Mouse (Mus musculus): ENCODE measurements around the gene Olfr1126. TPM values are rescaled to one million over a fixed set of nuclear protein-coding genes. Genes with fewer than 3 reads are reported as not detected.
"Not testable (repeated sequence)": the region's sequence is repeated elsewhere in the genome, so short reads cannot be mapped to it uniquely, and the experiment has no call there.

The Olfr1126 gene
- polyA plus RNA-seq, 1 experiment, result not detected

DNA sequence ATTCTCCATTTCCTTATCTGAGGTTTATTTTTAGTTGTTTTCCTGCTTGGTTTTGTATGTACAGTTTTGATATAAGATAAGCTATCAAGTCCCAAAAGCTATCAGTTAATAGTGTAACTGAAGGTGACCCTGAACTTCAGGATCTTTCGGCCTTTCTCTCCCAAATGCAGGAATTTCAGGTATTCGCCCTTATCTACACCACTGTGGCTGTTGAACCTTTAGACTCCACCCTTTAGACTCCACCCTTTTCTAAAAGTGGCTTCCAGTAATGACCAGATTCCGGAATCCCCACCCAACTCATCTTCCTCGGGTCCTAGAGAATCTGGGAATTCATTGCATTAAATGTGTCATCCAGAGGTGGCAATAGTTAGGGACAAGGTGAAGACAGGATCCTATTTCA, 27.4 kb downstream of the Olfr1126 start:
- Histone ChIP-seq H3K9ac (ENCODE audit: low read depth, poor library complexity, severe bottlenecking) (0 out of 2 replicates have a peak overlapping the region, but pooled peaks have one; percentile 37), H3K36me3 (ENCODE audit: control insufficient read depth, insufficient read depth, low read length, poor library complexity, severe bottlenecking) (0 out of 2 replicates have a peak, but pooled peaks cover 3% of the 10 kb centered on the region), H3K27ac (ENCODE audit: insufficient read depth, low read length) (peak overlapping the region; percentile 99), H3K27me3 (ENCODE audit: control insufficient read depth, insufficient read depth, low read length, poor library complexity, severe bottlenecking) (no peaks in the 10 kb centered on the region), H3K9me3 (replicated peaks; ENCODE audit: control insufficient read depth, insufficient read depth, low read length, poor library complexity, severe bottlenecking) (peaks cover 5% of the 10 kb centered on the region; the same call in 1 of the 2 replicates), H3K4me1 (ENCODE audit: control insufficient read depth, insufficient read depth, low read length) (peaks cover 2% of the 10 kb centered on the region), H3K4me3 (ENCODE audit: low read depth, low read length) (no peak overlapping the region)
- TF ChIP-seq EP300 (IDR thresholded peaks at IDR 0.05; ENCODE audit: insufficient read depth, low read depth, low read length) (0 out of 2 replicates have a peak, but pooled peaks have one; percentile 49), POLR2A (IDR thresholded peaks at IDR 0.05; ENCODE audit: insufficient read depth, low read length) (no peak)

DNA sequence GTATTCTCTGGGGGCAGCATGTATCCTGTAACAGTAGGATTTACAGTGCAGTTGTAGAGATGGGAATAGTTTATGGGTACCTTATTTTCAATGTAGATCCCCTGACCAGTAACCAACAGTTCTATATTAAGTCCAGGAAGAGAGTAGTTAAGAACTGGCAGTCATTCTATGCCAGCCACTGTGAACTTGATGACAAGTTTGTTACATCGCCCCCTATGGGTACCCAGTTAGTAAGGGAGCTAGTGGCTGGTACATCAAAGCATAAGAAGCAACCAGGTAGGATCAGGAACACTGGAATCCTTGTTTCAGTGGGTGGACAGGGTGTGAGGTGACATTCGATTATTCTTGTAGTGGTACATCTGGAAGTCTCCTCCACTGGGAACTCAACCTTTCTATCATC, 28.5 kb downstream of the Olfr1126 start:
- no peak overlapping the region for H3K4me3 ChIP-seq (ENCODE audit: low read depth, low read length)
- TF ChIP-seq EP300 (IDR thresholded peaks at IDR 0.05; ENCODE audit: insufficient read depth, low read depth, low read length) (no peak), CTCF (IDR thresholded peaks at IDR 0.05; ENCODE audit: low read depth, low read length) (no peak), POLR2A (IDR thresholded peaks at IDR 0.05; ENCODE audit: insufficient read depth, low read length) (no peak)
- peaks cover 5% of the 10 kb centered on the region; the same call in 1 of the 2 replicates for H3K9me3 ChIP-seq (replicated peaks; ENCODE audit: control insufficient read depth, insufficient read depth, low read length, poor library complexity, severe bottlenecking)
- H3K9ac ChIP-seq (ENCODE audit: low read depth, poor library complexity, severe bottlenecking), result no peak overlapping the region
- H3K36me3 ChIP-seq (ENCODE audit: control insufficient read depth, insufficient read depth, low read length, poor library complexity, severe bottlenecking), result 0 out of 2 replicates have a peak, but pooled peaks cover 3% of the 10 kb centered on the region
- no peaks in the 10 kb centered on the region for H3K27me3 ChIP-seq (ENCODE audit: control insufficient read depth, insufficient read depth, low read length, poor library complexity, severe bottlenecking)
- H3K27ac ChIP-seq (ENCODE audit: insufficient read depth, low read length), result peak overlapping the region; percentile 28; the same call in 1 of the 2 replicates
- H3K4me1 ChIP-seq (ENCODE audit: control insufficient read depth, insufficient read depth, low read length), result peaks cover 4% of the 10 kb centered on the region

DNA sequence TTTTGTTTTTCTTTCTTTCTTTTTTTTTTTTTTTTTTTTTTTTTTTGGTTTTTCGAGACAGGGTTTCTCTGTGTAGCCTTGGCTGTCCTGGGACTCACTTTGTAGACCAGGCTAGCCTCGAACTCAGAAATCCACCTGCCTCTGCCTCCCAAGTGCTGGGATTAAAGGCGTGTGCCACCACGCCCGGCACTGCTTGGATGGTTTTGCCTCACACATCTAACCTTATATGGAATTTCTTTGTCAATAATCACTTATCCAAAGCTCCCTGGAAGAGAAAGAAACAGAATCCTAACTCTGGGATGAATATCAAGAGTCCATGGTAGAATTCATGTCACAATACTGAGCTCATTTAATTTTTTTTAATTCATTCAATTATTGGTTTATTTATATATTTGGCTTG, 43.2 kb downstream of the Olfr1126 start, which contains the start of gene Pramel7:
Pramel7 (minus strand) TSS at position 101 of the 400 bp plus-strand sequence.
- not testable (repeated sequence) for H3K9me3 ChIP-seq (replicated peaks; ENCODE audit: control insufficient read depth, insufficient read depth, low read length, poor library complexity, severe bottlenecking); H3K4me3 ChIP-seq (ENCODE audit: low read depth, low read length); H3K4me1 ChIP-seq (ENCODE audit: control insufficient read depth, insufficient read depth, low read length); H3K27ac ChIP-seq (ENCODE audit: insufficient read depth, low read length); H3K27me3 ChIP-seq (ENCODE audit: control insufficient read depth, insufficient read depth, low read length, poor library complexity, severe bottlenecking); H3K36me3 ChIP-seq (ENCODE audit: control insufficient read depth, insufficient read depth, low read length, poor library complexity, severe bottlenecking); H3K9ac ChIP-seq (ENCODE audit: low read depth, poor library complexity, severe bottlenecking)

DNA sequence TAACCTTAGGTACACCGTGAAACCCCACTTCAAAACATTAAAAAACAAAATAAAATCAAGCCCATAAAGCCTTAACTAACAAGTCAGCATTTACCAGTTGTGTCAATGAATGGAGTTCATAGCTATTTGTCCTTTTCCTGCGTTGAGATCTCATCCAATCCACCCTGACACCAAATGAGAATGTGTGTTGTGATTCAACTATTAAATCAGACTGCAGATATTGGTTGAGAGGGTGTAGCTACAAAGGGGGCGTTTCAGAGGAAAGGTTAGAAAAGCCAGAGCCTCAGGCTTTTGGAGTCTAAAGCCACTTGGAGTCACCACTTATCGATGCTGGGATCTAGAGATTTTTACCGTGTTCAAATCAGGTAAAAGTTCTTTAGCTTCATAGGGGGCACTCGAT, 52.5 kb downstream of the Olfr1126 start, which contains the start of gene Pramel6:
Pramel6 (plus strand) TSS at position 301 of the 400 bp plus-strand sequence.
- Histone ChIP-seq H3K36me3 (ENCODE audit: control insufficient read depth, insufficient read depth, low read length, poor library complexity, severe bottlenecking) (no peaks in the 10 kb centered on the region), H3K9ac (ENCODE audit: low read depth, poor library complexity, severe bottlenecking) (no peak within 1 kb of the TSS), H3K4me1 (ENCODE audit: control insufficient read depth, insufficient read depth, low read length) (no peaks in the 10 kb centered on the region), H3K27me3 (ENCODE audit: control insufficient read depth, insufficient read depth, low read length, poor library complexity, severe bottlenecking) (no peaks in the 10 kb centered on the region), H3K4me3 (ENCODE audit: low read depth, low read length) (no peak within 1 kb of the TSS), H3K27ac (ENCODE audit: insufficient read depth, low read length) (no peak within 1 kb of the TSS), H3K9me3 (replicated peaks; ENCODE audit: control insufficient read depth, insufficient read depth, low read length, poor library complexity, severe bottlenecking) (no peaks in the 10 kb centered on the region)
- no peak for TF ChIP-seq POLR2A (IDR thresholded peaks at IDR 0.05; ENCODE audit: insufficient read depth, low read length)

Other genes starting within 250 kb of the Olfr1126 start
- gene Olfr1113, start 245.0 kb upstream of the Olfr1126 start, polyA plus RNA-seq (2011; ENCODE audit: insufficient read depth, insufficient read length, low read depth, missing spikeins), result not detected in 2 replicates
- gene Olfr1115, start 205.9 kb upstream of the Olfr1126 start, polyA plus RNA-seq (2011; ENCODE audit: insufficient read depth, insufficient read length, low read depth, missing spikeins), result not detected in 2 replicates
- 0.10 TPM in 1 of 2 replicates, not detected in the other for gene Olfr1116, start 186.4 kb upstream of the Olfr1126 start, polyA plus RNA-seq (2011; ENCODE audit: insufficient read depth, insufficient read length, low read depth, missing spikeins)
- gene Olfr1118, start 146.4 kb upstream of the Olfr1126 start, polyA plus RNA-seq (2011; ENCODE audit: insufficient read depth, insufficient read length, low read depth, missing spikeins), result not detected in 2 replicates
- gene Olfr1120, start 99.1 kb upstream of the Olfr1126 start, polyA plus RNA-seq (2011; ENCODE audit: insufficient read depth, insufficient read length, low read depth, missing spikeins), result not detected in 2 replicates
- gene Olfr1121, start 84.1 kb upstream of the Olfr1126 start, polyA plus RNA-seq (2011; ENCODE audit: insufficient read depth, insufficient read length, low read depth, missing spikeins), result not detected in 2 replicates
- not detected in 2 replicates for gene Olfr1122, start 68.1 kb upstream of the Olfr1126 start, polyA plus RNA-seq (2011; ENCODE audit: insufficient read depth, insufficient read length, low read depth, missing spikeins)
- not detected in 2 replicates for gene Olfr1123, start 37.3 kb upstream of the Olfr1126 start, polyA plus RNA-seq (2011; ENCODE audit: insufficient read depth, insufficient read length, low read depth, missing spikeins)
- gene Olfr1124, start 23.7 kb upstream of the Olfr1126 start, polyA plus RNA-seq (2011; ENCODE audit: insufficient read depth, insufficient read length, low read depth, missing spikeins), result not detected in 2 replicates
- gene Pramel7, start 43.1 kb downstream of the Olfr1126 start, polyA plus RNA-seq (2011; ENCODE audit: insufficient read depth, insufficient read length, low read depth, missing spikeins), result not detected in 2 replicates
- gene Pramel6, start 52.6 kb downstream of the Olfr1126 start, polyA plus RNA-seq (2011; ENCODE audit: insufficient read depth, insufficient read length, low read depth, missing spikeins), result 0.76 and 1.4 TPM in 2 replicates
- not detected in 2 replicates for gene Olfr153, start 77.8 kb downstream of the Olfr1126 start, polyA plus RNA-seq (2011; ENCODE audit: insufficient read depth, insufficient read length, low read depth, missing spikeins)
- gene Olfr1128, start 91.6 kb downstream of the Olfr1126 start, polyA plus RNA-seq (2011; ENCODE audit: insufficient read depth, insufficient read length, low read depth, missing spikeins), result not detected in 2 replicates
- not detected in 2 replicates for gene Olfr1129, start 119.9 kb downstream of the Olfr1126 start, polyA plus RNA-seq (2011; ENCODE audit: insufficient read depth, insufficient read length, low read depth, missing spikeins)
- not detected in 2 replicates for gene Olfr1130, start 152.2 kb downstream of the Olfr1126 start, polyA plus RNA-seq (2011; ENCODE audit: insufficient read depth, insufficient read length, low read depth, missing spikeins)
- gene Olfr1131, start 173.1 kb downstream of the Olfr1126 start, polyA plus RNA-seq (2011; ENCODE audit: insufficient read depth, insufficient read length, low read depth, missing spikeins), result not detected in 2 replicates
- not detected in 2 replicates for gene Olfr1132, start 183.6 kb downstream of the Olfr1126 start, polyA plus RNA-seq (2011; ENCODE audit: insufficient read depth, insufficient read length, low read depth, missing spikeins)
- not detected in 2 replicates for gene Olfr1133, start 193.4 kb downstream of the Olfr1126 start, polyA plus RNA-seq (2011; ENCODE audit: insufficient read depth, insufficient read length, low read depth, missing spikeins)
- not detected in 2 replicates for gene Olfr1134, start 204.5 kb downstream of the Olfr1126 start, polyA plus RNA-seq (2011; ENCODE audit: insufficient read depth, insufficient read length, low read depth, missing spikeins)
- not detected in 2 replicates for gene Olfr1135, start 219.7 kb downstream of the Olfr1126 start, polyA plus RNA-seq (2011; ENCODE audit: insufficient read depth, insufficient read length, low read depth, missing spikeins)
- gene Olfr1136, start 240.0 kb downstream of the Olfr1126 start, polyA plus RNA-seq (2011; ENCODE audit: insufficient read depth, insufficient read length, low read depth, missing spikeins), result not detected in 2 replicates

Measured in ES-Bruce4 (cell line).